Comparison of ENCODE assay signal across 19 mouse cellular contexts in the genomic region with DNA sequence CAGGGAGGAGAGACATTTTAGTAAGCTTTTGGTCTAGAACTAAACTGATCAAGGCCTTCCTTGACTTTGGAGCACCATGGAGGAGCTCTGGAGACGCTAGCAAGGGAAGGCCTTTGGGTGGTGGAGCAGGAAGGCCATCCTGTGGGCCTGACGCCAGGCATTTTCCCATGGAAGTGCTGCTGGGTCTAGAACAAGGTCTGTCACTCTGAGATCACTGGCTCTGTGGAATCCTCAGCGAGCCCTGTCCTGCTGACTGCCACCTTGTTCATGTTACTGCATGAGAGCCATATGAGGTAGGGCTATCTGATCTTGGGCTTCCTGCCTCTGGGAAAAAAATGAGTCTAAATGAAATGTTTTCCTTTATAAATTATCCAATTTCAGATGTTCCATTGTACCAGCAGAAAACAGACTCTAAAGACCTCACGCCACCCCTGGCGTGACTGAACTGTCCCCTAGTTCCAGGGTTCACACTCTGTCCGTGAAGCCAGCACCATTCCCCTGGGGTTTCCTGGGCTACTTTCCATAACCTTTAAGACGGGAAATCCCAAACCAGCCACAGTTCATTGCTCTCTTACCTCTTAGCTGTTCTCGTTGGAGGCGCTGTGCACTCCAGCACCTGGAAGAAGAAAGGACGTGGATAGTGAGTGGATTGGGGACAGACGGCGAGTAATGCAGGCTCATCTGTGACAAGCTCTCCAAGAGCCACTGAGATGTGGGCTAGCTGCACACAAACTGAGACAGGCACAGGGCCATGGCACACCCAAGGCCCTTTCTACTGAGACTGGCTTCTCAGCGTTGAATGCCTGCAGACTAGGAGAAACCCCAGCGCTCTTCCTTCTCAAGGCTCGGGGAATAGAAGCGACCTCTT. TPM values are rescaled to one million over a fixed set of nuclear protein-coding genes. Genes with fewer than 3 reads are reported as not detected.
DNase-seq lines count a peak whose midpoint lies in the region; ATAC-seq lines count a peak whose summit lies in the region.
"Had no signal": no experiment of that assay in that cellular context is flagged by ENCODE, and none has a peak within 500 bp of the region (broad histone marks: within the 10 kb centered on the region; RNA-seq: fewer than 3 reads in every experiment).

No protein-coding gene starts in this region.

- no peak overlapping the region for H3K4me3 ChIP-seq in kidney, embryonic 15.5 days (replicated peaks)
- H3K4me3 ChIP-seq in intestine, embryonic 16.5 days (ENCODE audit: low read length), result no peak overlapping the region
- H3K4me3 ChIP-seq: embryonic facial prominence, embryonic 13.5 days; forebrain, embryonic 13.5 days; heart, embryonic 13.5 days; limb, embryonic 15.5 days; stomach, embryonic 15.5 days had no signal

- no peak overlapping the region for H3K27ac ChIP-seq in kidney, embryonic 15.5 days
- no peak overlapping the region for H3K27ac ChIP-seq in intestine, embryonic 16.5 days (ENCODE audit: low read length)
- H3K27ac ChIP-seq: embryonic facial prominence, embryonic 13.5 days; forebrain, embryonic 13.5 days; heart, embryonic 13.5 days; limb, embryonic 15.5 days; macrophage; stomach, embryonic 15.5 days had no signal

- H3K9me3 ChIP-seq in kidney, embryonic 15.5 days (replicated peaks), result no peaks in the 10 kb centered on the region
- H3K9me3 ChIP-seq in intestine, embryonic 16.5 days (ENCODE audit: control insufficient read depth, low read length), result no peaks in the 10 kb centered on the region
- H3K9me3 ChIP-seq: embryonic facial prominence, embryonic 13.5 days; forebrain, embryonic 13.5 days; heart, embryonic 13.5 days; limb, embryonic 15.5 days; stomach, embryonic 15.5 days had no signal

- no peaks in the 10 kb centered on the region for H3K36me3 ChIP-seq in kidney, embryonic 15.5 days
- no peaks in the 10 kb centered on the region for H3K36me3 ChIP-seq in intestine, embryonic 16.5 days (ENCODE audit: control insufficient read depth, insufficient read depth, low read length)
- H3K36me3 ChIP-seq: embryonic facial prominence, embryonic 13.5 days; heart, embryonic 13.5 days; limb, embryonic 15.5 days; stomach, embryonic 15.5 days had no signal

- 75% methylated on average over 16 of the region's 16 CpGs for WGBS in kidney, embryonic 15.5 days
- 86% methylated on average over 16 of the region's 16 CpGs for WGBS in intestine, embryonic 16.5 days

- no peaks in the 10 kb centered on the region for H3K27me3 ChIP-seq in kidney, embryonic 15.5 days
- no peaks in the 10 kb centered on the region for H3K27me3 ChIP-seq in intestine, embryonic 16.5 days (replicated peaks; ENCODE audit: control insufficient read depth, insufficient read depth, low read length)
- H3K27me3 ChIP-seq: embryonic facial prominence, embryonic 13.5 days; forebrain, embryonic 13.5 days; heart, embryonic 13.5 days; limb, embryonic 15.5 days; stomach, embryonic 15.5 days had no signal

- peak; percentile 82 for DNase-seq in kidney, adult 11 months
- peak; percentile 27 to 56 for DNase-seq in adrenal gland, adult 18-20 months (ENCODE audit: low spot score in 2 of 2)
- peak; percentile 54 for DNase-seq in gastrocnemius, postnatal 25 days
- peak; percentile 79 for DNase-seq in kidney, postnatal 14 days
- no peak for DNase-seq in cerebellum, postnatal 10 days
- no peak for DNase-seq in ovary, postnatal 36 days (ENCODE audit: low spot score)
- DNase-seq: cerebellum, postnatal 25 days; layer of hippocampus, postnatal 36 days; right cerebral cortex, postnatal 25 days had no signal

- no peak overlapping the region for H3K4me2 ChIP-seq in kidney, embryonic 15.5 days
- no peak overlapping the region for H3K4me2 ChIP-seq in intestine, embryonic 16.5 days (ENCODE audit: low read depth, low read length)
- H3K4me2 ChIP-seq: embryonic facial prominence, embryonic 13.5 days; forebrain, embryonic 13.5 days; heart, embryonic 13.5 days; limb, embryonic 15.5 days; stomach, embryonic 15.5 days had no signal

- 0 out of 2 replicates have a peak, but pooled peaks cover 3% of the 10 kb centered on the region for H3K4me1 ChIP-seq in kidney, embryonic 15.5 days
- 0 out of 2 replicates have a peak, but pooled peaks cover 10% of the 10 kb centered on the region for H3K4me1 ChIP-seq in intestine, embryonic 16.5 days (ENCODE audit: control insufficient read depth, insufficient read depth, low read length)
- H3K4me1 ChIP-seq: embryonic facial prominence, embryonic 13.5 days; forebrain, embryonic 13.5 days; heart, embryonic 13.5 days had no signal

- ATAC-seq in kidney, embryonic 15.5 days (replicated peaks; ENCODE audit: low FRiP score), result no peak
- no peak for ATAC-seq in intestine, embryonic 16.5 days
- ATAC-seq: forebrain, embryonic 13.5 days had no signal

- no peak overlapping the region for H3K9ac ChIP-seq in kidney, embryonic 15.5 days
- no peak overlapping the region for H3K9ac ChIP-seq in intestine, embryonic 16.5 days (ENCODE audit: low read depth, low read length)
- H3K9ac ChIP-seq: embryonic facial prominence, embryonic 13.5 days; forebrain, embryonic 13.5 days; heart, embryonic 13.5 days; limb, embryonic 15.5 days; stomach, embryonic 15.5 days had no signal

RNA-seq across cellular contexts. Expression of gene Gm17334, which starts 40.2 kb away (rescaled TPM):
- 0.23 TPM in 1 of 2 replicates, not detected in the other for polyA plus RNA-seq in kidney, embryonic 15.5 days (2015; fragmentation: Nextera tagmentation; extraction: Ambion mirVana)
- under 1 TPM in 1 of 2 experiments, not detected in 1; 0.80 TPM for total RNA-seq in adrenal gland, adult 18-20 months (2021)
- not detected for total RNA-seq in gastrocnemius, postnatal 25 days (2021)
- polyA plus RNA-seq in intestine, embryonic 16.5 days (2015; fragmentation: Nextera tagmentation; extraction: Ambion mirVana), result 0.34 and 0.81 TPM in 2 replicates
- total RNA-seq: monocyte, adult 5-6 weeks; neutrophil, adult 5-6 weeks had no signal
- polyA plus RNA-seq: embryonic facial prominence, embryonic 13.5 days; forebrain, embryonic 13.5 days; macrophage had no signal

RNA-seq across cellular contexts. Expression of gene Irf1, which starts 43.4 kb away (rescaled TPM):
- polyA plus RNA-seq in kidney, embryonic 15.5 days (2015; fragmentation: Nextera tagmentation; extraction: Ambion mirVana), result 12.6 and 15.3 TPM in 2 replicates
- 10 to 100 TPM; 21.2 to 44.2 TPM for total RNA-seq in adrenal gland, adult 18-20 months (2021)
- total RNA-seq in gastrocnemius, postnatal 25 days (2021), result 1 to 10 TPM; 5.1 to 9.1 TPM
- polyA plus RNA-seq in intestine, embryonic 16.5 days (2015; fragmentation: Nextera tagmentation; extraction: Ambion mirVana), result 52.9 and 58.7 TPM in 2 replicates

RNA-seq across cellular contexts. Expression of gene Gm12216, which starts 45.8 kb away (rescaled TPM):
- 1.3 and 1.6 TPM in 2 replicates for polyA plus RNA-seq in kidney, embryonic 15.5 days (2015; fragmentation: Nextera tagmentation; extraction: Ambion mirVana)
- 1 to 10 TPM; 5.2 to 6.1 TPM for total RNA-seq in adrenal gland, adult 18-20 months (2021)
- total RNA-seq in gastrocnemius, postnatal 25 days (2021), result 1 to 10 TPM; 2.0 TPM
- 1.7 and 2.4 TPM in 2 replicates for polyA plus RNA-seq in intestine, embryonic 16.5 days (2015; fragmentation: Nextera tagmentation; extraction: Ambion mirVana)
- polyA plus RNA-seq: embryonic facial prominence, embryonic 13.5 days had no signal

Comparison
In these comparisons a context has a peak if more than half of its experiments do, and no peak if none do; other contexts are left out.
1. DNase-seq: peak in kidney, adult 11 months (single experiment), adrenal gland, adult 18-20 months (2 of 2), gastrocnemius, postnatal 25 days (single experiment) and kidney, postnatal 14 days (single experiment); none in cerebellum, postnatal 10 days (0 of 2) and ovary, postnatal 36 days (single experiment).